Mouse (Mus musculus) mammary gland, adult 2 months (tissue): Measurements from ENCODE around the gene Gk2. TPM values are rescaled to one million over a fixed set of nuclear protein-coding genes. Genes with fewer than 3 reads are reported as not detected.

Experiments
- polyA plus RNA-seq: library from polyadenylated mRNA; depleted of rRNA; stranded (reverse); fragments of >200 nt; gene quantifications from 2 replicates; pipeline ENCODE4 v1.2.3, GENCODE M21; 2012; ENCODE audit warnings: low replicate concordance; rRNA removed

Gene Gk2
- polyA plus RNA-seq: not detected in 2 replicates

GRCm38 (mm10) chr5:97456816-97457215 is at the start of gene Gk2:
Gk2 (minus strand) TSS chr5:97457021.

Other genes with a start within 250 kb of the Gk2 start
- not detected in 2 replicates for gene Naa11, start 64.6 kb downstream of the Gk2 start, polyA plus RNA-seq